Mouse (Mus musculus) cortical plate, adult 2 months (tissue): Measurements from ENCODE around the gene Pced1b.

Experiments used
- CTCF ChIP-seq: fragments of 200-500 bp; IDR thresholded peaks from 2 replicates; pipeline ENCODE4 v1.5.1; 2011; ENCODE audit warnings: mild to moderate bottlenecking, control low read depth, low read length; ENCODE audit not compliant: insufficient read depth; ENCODE audit errors: extremely low read depth
- POLR2A ChIP-seq: fragments of 200-500 bp; IDR thresholded peaks from 2 replicates; pipeline ENCODE4 v1.6.1; 2011; ENCODE audit warnings: mild to moderate bottlenecking, low read length, control low read depth; ENCODE audit not compliant: insufficient read depth; ENCODE audit errors: extremely low read depth

- no peak for TF ChIP-seq CTCF
- no peak for TF ChIP-seq POLR2A
Observed at GRCm38 (mm10) chr15:97267094-97267695, 20.3 kb downstream of the Pced1b start.
